Mouse (Mus musculus) C2C12 (cell line): ENCODE data around the gene D230025D16Rik. TPM values are rescaled to one million over a fixed set of nuclear protein-coding genes. Genes with fewer than 3 reads are reported as not detected.
"Not testable (repeated sequence)": the region's sequence is repeated elsewhere in the genome, so short reads cannot be mapped to it uniquely, and the experiment has no call there.

Experiments used
- H3K27me3 ChIP-seq: one replicate; pipeline ENCODE4 v1.6.1; 2011; ENCODE audit not compliant: control insufficient read depth, insufficient read depth, insufficient read length
- H3K36me3 ChIP-seq: one replicate; pipeline ENCODE4 v1.6.1; 2011; ENCODE audit not compliant: control insufficient read depth, insufficient read depth
- H3K4me3 ChIP-seq: one replicate; pipeline ENCODE4 v1.5.1; 2011; ENCODE audit warnings: mild to moderate bottlenecking, control low read depth; ENCODE audit not compliant: poor library complexity, insufficient read depth, severe bottlenecking
- H3K79me2 ChIP-seq: one replicate; pipeline ENCODE4 v1.6.1; 2011; ENCODE audit not compliant: control insufficient read depth, insufficient read depth
- H3K79me3 ChIP-seq: one replicate; pipeline ENCODE4 v1.6.1; 2011; ENCODE audit warnings: low read depth, control low read depth
- H3ac ChIP-seq: one replicate; pipeline ENCODE3; 2011; ENCODE audit warnings: low read depth; ENCODE audit not compliant: control insufficient read depth, insufficient read length
- CEBPB ChIP-seq: IDR thresholded peaks from one replicate; pipeline ENCODE4 v1.6.1; 2011; ENCODE audit warnings: low read depth, mild to moderate bottlenecking, control low read depth, moderate library complexity
- CTCF ChIP-seq: IDR thresholded peaks from one replicate; pipeline ENCODE4 v1.5.1; 2011; ENCODE audit not compliant: control insufficient read depth, insufficient read depth, insufficient read length
- FOSL1 ChIP-seq: IDR thresholded peaks from one replicate; pipeline ENCODE4 v1.8.0; 2011; ENCODE audit warnings: mild to moderate bottlenecking, low read length; ENCODE audit not compliant: poor library complexity, insufficient read depth, severe bottlenecking
- MAX ChIP-seq: IDR thresholded peaks from one replicate; pipeline ENCODE4 v1.6.1; 2011; ENCODE audit warnings: mild to moderate bottlenecking, control low read depth
- MYOD1 ChIP-seq: IDR thresholded peaks from one replicate; pipeline ENCODE4 v1.6.1; 2011; ENCODE audit warnings: low read depth; ENCODE audit not compliant: control insufficient read depth, insufficient read length
- MYOG ChIP-seq: IDR thresholded peaks from one replicate; pipeline ENCODE4 v1.6.1; 2011; ENCODE audit not compliant: control insufficient read depth, insufficient read length; ENCODE audit errors: extremely low read depth
- USF1 ChIP-seq: IDR thresholded peaks from one replicate; pipeline ENCODE4 v1.6.1; 2011; ENCODE audit warnings: low read depth, mild to moderate bottlenecking, control low read depth, moderate library complexity
- polyA plus RNA-seq: library from polyadenylated mRNA; unstranded; fragments of >200 nt; fragmentation: generic; extraction: Trizol; gene quantifications from one replicate; pipeline ENCODE4 v1.2.1, GENCODE M21; 2012; ENCODE audit warnings: missing spikeins

Gene D230025D16Rik
- polyA plus RNA-seq, 1 experiment, result 11.4 TPM

GRCm38 (mm10) chr8:105217926-105218522 is 6.9 kb upstream of the D230025D16Rik start:
- Histone ChIP-seq H3K4me3 (no peak overlapping the region), H3K36me3 (peaks cover 48% of the 10 kb centered on the region), H3K79me2 (no peaks in the 10 kb centered on the region), H3K79me3 (no peaks in the 10 kb centered on the region), H3ac (no peak overlapping the region), H3K27me3 (no peaks in the 10 kb centered on the region)
- no peak for TF ChIP-seq MYOD1
- TF ChIP-seq MYOG, result no peak
- TF ChIP-seq FOSL1, result no peak
- no peak for TF ChIP-seq CTCF
- no peak for TF ChIP-seq USF1

GRCm38 (mm10) chr8:105223850-105224249 is 1.1 kb upstream of the D230025D16Rik start:
- Histone ChIP-seq H3K27me3 (no peaks in the 10 kb centered on the region), H3K79me2 (peaks cover 39% of the 10 kb centered on the region), H3K79me3 (peaks cover 28% of the 10 kb centered on the region), H3ac (no peak overlapping the region), H3K4me3 (no peak overlapping the region), H3K36me3 (no peaks in the 10 kb centered on the region)
- no peak for TF ChIP-seq MYOG
- no peak for TF ChIP-seq MAX
- no peak for TF ChIP-seq MYOD1

DNA sequence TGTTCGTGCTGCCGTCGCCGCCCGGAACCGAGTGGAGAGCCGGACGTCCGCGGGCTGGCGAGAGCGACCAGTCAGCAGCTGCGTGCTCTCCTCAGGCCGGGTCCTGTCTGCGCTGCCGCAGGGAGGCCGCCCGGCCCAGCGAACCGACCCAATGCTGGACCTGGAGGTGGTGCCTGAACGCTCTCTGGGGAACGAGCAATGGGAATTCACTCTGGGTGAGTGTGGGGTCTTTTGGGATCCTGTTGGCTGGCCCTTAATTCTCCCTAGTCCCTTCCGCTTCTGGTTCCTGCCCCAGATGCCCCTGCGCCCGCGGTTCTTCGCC is 288 bp downstream of the D230025D16Rik start:
- H3K36me3 ChIP-seq, result no peaks in the 10 kb centered on the region

GRCm38 (mm10) chr8:105225917-105226316 is 972 bp downstream of the D230025D16Rik start:
- H3K4me3 ChIP-seq, result peak overlapping the region; percentile 89
- TF ChIP-seq USF1, result no peak
- peak; percentile 64 for TF ChIP-seq CEBPB
- H3K79me3 ChIP-seq, result peaks cover 39% of the 10 kb centered on the region
- H3ac ChIP-seq, result peak overlapping the region; percentile 92
- H3K36me3 ChIP-seq, result no peaks in the 10 kb centered on the region
- peaks cover 60% of the 10 kb centered on the region for H3K79me2 ChIP-seq
- no peaks in the 10 kb centered on the region for H3K27me3 ChIP-seq

More for the DNA sequence above, 288 bp downstream of the D230025D16Rik start:
- H3K27me3 ChIP-seq, result no peaks in the 10 kb centered on the region
- peak overlapping the region; percentile 92 for H3ac ChIP-seq
- H3K79me3 ChIP-seq, result peaks cover 36% of the 10 kb centered on the region
- TF ChIP-seq MYOD1 (no peak), USF1 (no peak), MAX (no peak), CEBPB (no peak), CTCF (no peak), MYOG (no peak), FOSL1 (no peak)
- peak overlapping the region; percentile 89 for H3K4me3 ChIP-seq
- H3K79me2 ChIP-seq, result peaks cover 53% of the 10 kb centered on the region

DNA sequence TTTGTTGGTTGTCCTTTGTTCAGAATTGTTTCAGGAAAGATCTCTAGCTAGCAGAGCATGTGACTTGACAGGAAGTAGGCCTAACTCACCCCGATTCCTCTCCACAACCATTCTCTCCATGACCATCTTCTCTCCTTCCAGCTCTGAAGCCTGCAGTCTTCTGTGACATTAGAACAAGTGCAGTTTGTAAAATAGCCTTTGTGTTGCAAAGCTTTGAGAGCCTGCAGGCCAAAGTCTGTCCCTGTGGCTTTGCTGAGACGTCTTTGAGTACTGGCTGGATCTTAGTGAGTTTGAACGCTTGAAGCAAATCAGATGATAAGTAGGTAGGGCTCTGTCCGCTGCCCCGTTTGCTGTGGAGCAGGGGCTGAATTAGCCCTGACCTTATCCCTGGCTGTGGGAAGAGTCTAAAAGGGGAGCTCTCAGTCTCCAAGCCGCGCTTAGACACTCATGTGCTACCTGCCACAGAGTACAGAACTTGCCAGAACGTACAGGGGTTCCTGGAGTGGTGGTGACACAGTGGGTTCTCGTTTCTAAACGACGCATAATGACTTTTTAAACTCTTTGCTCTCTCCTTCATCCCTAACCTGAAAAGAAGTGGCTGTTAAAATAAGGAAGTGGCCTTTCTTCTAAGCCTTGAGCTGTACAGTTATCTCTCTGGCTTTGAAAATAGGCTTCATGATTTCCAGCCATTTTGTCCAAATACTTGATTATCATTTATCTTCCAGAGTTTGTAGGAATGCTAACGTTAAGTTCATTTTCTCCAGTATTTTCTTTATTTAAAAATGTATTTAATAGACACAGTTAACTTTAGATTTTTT is 6.8 kb downstream of the D230025D16Rik start:
- no peak for TF ChIP-seq MAX
- no peak for TF ChIP-seq USF1
- TF ChIP-seq MYOD1, result no peak
- TF ChIP-seq CTCF, result no peak
- no peak for TF ChIP-seq MYOG
- no peak for TF ChIP-seq CEBPB
- no peak for TF ChIP-seq FOSL1
- peaks cover 44% of the 10 kb centered on the region for H3K79me2 ChIP-seq

DNA sequence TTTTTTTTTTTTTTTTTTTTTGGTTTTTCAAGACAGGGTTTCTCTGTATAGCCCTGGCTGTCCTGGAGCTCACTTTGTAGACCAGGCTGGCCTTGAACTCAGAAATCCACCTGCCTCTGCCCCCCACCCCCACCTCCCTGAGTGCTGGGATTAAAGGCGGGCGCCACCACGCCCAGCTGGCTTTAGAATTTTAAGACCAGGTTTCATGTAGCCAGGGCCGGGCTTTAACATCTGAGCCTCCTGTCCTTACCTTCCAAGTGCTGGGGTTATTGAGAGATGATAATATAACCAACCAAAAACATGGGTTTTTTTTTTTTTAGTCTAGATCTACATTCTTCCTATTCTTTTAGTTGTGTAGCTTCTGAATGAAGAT is 7.4 kb downstream of the D230025D16Rik start:
- peaks cover 38% of the 10 kb centered on the region for H3K79me2 ChIP-seq
- H3K27me3 ChIP-seq, H3K4me3 ChIP-seq, H3ac ChIP-seq: not testable (repeated sequence)
- H3K36me3 ChIP-seq, result peaks cover 27% of the 10 kb centered on the region
- H3K79me3 ChIP-seq, result peaks cover 19% of the 10 kb centered on the region

More for the DNA sequence above, 6.8 kb downstream of the D230025D16Rik start:
- no peak overlapping the region for H3K4me3 ChIP-seq
- H3K79me3 ChIP-seq, result peaks cover 25% of the 10 kb centered on the region
- no peak overlapping the region for H3ac ChIP-seq
- H3K36me3 ChIP-seq, result peaks cover 27% of the 10 kb centered on the region
- no peaks in the 10 kb centered on the region for H3K27me3 ChIP-seq
